Mouse (Mus musculus): ENCODE measurements at regions not wholly inside any gene's neighbourhood (a gene's known extent, or its start where the extent isn't known, plus 50 kb on each side); places are given as distances from the start of the nearest gene placed in this dataset.

DNA sequence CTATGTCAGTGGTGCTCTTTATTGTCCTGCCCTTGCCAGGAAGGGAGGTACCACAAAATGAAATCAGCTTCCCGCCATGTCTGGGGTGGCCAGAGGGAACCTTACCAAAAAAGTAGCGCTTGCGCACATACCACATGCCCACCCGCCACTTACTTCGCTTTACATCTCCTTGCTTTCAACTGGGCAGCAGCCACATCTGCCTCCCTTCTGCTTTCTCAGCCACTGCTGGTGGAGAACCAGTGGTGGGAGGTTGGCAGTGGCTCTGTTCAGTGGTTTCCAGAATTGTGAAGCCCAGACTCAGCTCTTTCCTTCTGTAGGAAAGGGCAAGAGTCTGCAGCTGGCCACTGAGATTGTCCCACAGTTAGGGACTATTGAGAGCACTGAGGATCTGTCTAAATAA, 170.2 kb downstream of the Hlx start:
- TF ChIP-seq CTCF (conservative IDR thresholded peaks at IDR 0.05; ENCODE audit: low read length): no peak
- no peak for TF ChIP-seq POU5F1 (IDR thresholded peaks at IDR 0.05; ENCODE audit: borderline replicate concordance, low read length)
